Mouse (Mus musculus) limb, embryonic 10.5 days (tissue): ENCODE results near the gene Nebl. TPM values are rescaled to one million over a fixed set of nuclear protein-coding genes. Genes with fewer than 3 reads are reported as not detected.
"Not testable (repeated sequence)": the region's sequence is repeated elsewhere in the genome, so short reads cannot be mapped to it uniquely, and the experiment has no call there.

ENCODE experiments used
- DNase-seq: peaks from one replicate; pipeline ENCODE4 v3.0.0-alpha.2; 2017; ENCODE audit warnings: low spot score
- H3K27ac ChIP-seq: fragments of 300-500 bp; sonication (generic); 2 replicates; pipeline ENCODE4 v1.5.1; 2016; ENCODE audit warnings: mild to moderate bottlenecking
- H3K27me3 ChIP-seq: fragments of 300-500 bp; sonication (generic); 2 replicates; pipeline ENCODE4 v1.6.1; 2016; ENCODE audit warnings: low read depth, mild to moderate bottlenecking; ENCODE audit not compliant: poor library complexity, severe bottlenecking
- H3K36me3 ChIP-seq: fragments of 300-500 bp; sonication (generic); 2 replicates; pipeline ENCODE4 v1.6.1; 2016; ENCODE audit warnings: mild to moderate bottlenecking, moderate library complexity
- H3K4me1 ChIP-seq: fragments of 300-500 bp; sonication (generic); 2 replicates; pipeline ENCODE4 v1.6.1; 2016
- H3K4me3 ChIP-seq: fragments of 300-500 bp; sonication (generic); 2 replicates; pipeline ENCODE4 v1.5.1; 2016; ENCODE audit warnings: mild to moderate bottlenecking, moderate library complexity
- H3K9me3 ChIP-seq: fragments of 300-500 bp; sonication (generic); replicated peaks from 2 replicates; pipeline ENCODE4 v1.6.1; 2016; ENCODE audit warnings: mild to moderate bottlenecking
- WGBS: fragments of 180-500 bp; shearing (Covaris S2); methylation state at CpG from one replicate; pipeline ENCODE4 v1.1.7; 2016; 5-methylcytosine and 5-hydroxymethylcytosine counted together
- microRNA-seq: library from miRNA; unstranded; fragments of <30 nt; microRNA quantifications from one replicate; pipeline ENCODE4, GENCODE M21; 2017
- polyA plus RNA-seq: library from polyadenylated mRNA; unstranded; fragments of >200 nt; fragmentation: Nextera tagmentation; extraction: Ambion mirVana; gene quantifications from 2 replicates; pipeline ENCODE4 v1.2.1, GENCODE M21; 2016

The Nebl gene
- polyA plus RNA-seq, 1 experiment from 2014 or later = 4.7 TPM

DNA sequence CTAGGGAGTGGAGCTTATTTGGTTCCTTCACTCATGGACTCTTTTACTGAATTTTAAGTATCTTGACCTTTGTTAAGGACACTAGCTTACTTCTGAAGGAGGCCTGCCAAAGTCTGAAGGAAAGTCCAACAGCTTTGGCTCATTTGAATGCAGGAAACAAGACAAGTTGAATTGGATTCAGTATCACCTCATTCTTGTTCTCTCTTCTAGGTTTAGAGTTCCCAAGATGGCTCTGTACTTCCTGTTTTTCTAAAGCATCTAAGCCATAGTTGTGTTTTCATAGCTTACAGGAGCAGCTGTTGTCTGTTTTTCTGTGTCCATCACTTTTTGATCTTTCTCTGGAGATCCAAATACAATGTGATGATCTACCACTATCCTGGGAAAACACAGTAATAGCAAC lies 429.9 kb downstream of the Nebl start:
- no peak for DNase-seq
- H3K9me3 ChIP-seq = no peaks in the 10 kb centered on the region
- no peaks in the 10 kb centered on the region for H3K36me3 ChIP-seq
- H3K27me3 ChIP-seq = no peaks in the 10 kb centered on the region
- H3K4me1 ChIP-seq = no peaks in the 10 kb centered on the region
- no peak overlapping the region for H3K27ac ChIP-seq
- no peak overlapping the region for H3K4me3 ChIP-seq

DNA sequence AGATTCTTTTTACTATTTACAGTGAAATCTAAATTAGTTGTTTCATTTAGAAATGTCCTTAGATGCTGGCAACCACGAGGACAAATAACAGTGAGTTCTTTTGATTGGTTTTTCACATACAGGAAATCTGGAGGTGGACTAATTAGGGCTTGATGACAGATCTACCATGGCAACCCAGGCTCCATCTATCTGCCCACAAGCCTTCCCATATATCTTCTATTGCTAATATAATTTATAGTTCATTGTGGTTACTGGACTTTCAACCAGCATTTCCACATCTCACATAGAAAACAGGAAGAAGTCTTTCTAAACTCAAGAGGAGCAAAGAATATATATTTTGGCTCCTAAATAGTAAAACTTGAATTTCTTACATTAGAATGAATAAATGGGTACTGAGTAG lies 433.8 kb downstream of the Nebl start:
- Histone ChIP-seq H3K27ac (no peak overlapping the region), H3K4me1 (no peaks in the 10 kb centered on the region), H3K27me3 (no peaks in the 10 kb centered on the region), H3K9me3 (no peaks in the 10 kb centered on the region), H3K36me3 (no peaks in the 10 kb centered on the region), H3K4me3 (no peak overlapping the region)
- 57% methylated on average over 1 of the region's 1 CpGs for WGBS
- no peak for DNase-seq

DNA sequence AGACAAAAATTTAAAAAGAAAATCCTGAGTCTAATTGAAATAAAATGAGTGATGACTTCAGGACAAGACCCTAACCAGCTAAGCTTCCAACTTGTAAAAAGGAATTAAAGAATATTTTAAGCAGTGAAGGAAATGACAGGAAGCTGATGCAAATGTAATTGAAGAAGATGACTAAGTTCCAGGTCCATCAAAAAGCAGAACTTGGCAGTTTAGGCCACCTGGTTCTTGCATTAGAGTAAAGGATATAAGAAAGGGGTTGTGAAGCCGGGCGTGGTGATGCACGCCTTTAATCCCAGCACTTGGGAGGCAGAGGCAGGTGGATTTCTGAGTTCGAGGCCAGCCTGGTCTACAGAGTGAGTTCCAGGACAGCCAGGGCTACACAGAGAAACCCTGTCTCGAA lies 436.0 kb downstream of the Nebl start:
- 80% methylated on average over 5 of the region's 5 CpGs for WGBS
- not testable (repeated sequence) for H3K4me3 ChIP-seq, H3K27ac ChIP-seq, H3K36me3 ChIP-seq, H3K9me3 ChIP-seq, H3K27me3 ChIP-seq, DNase-seq, H3K4me1 ChIP-seq

Small RNA genes within 50 kb of the gene (microRNA-seq; reads per million reads assigned to microRNA genes)
- gene Mir6419 = not detected
